Mouse (Mus musculus): ENCODE results near the gene Med4.

DNA sequence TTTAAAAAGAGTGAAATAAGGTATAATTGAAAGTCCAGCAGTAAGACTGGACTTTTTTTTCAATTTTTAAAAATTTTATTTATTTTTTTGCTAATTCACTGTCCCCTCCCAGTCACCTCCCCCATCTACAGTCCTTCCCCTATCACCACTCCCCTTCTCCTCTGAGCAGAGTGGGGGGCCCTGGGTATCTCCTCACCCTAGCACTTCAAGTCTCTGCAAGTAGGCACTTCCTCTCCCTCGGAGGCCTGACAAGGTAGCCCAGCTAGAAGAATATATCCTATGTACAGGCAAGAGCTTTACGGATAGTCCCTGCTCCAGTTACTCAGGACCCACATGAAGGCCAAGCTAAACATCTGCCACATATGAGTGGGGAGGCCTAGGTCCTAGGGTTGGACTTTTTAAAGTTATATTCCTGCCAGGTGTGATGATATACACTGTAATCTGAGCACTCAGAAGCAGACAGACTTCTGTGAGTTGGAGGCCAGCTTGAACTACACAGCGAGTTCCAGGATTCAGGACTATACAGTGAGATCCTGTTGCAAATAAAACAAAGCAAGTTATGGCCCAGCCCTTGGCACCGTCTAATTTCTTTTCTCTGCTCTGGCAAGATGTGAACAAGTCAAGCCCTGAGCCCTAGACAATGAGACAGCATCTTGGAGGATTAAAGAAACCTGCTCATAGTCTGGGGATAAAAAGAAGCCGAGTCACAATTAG, 26.2 kb upstream of the Med4 start:
- TF ChIP-seq POLR2A (IDR thresholded peaks at IDR 0.05; ENCODE audit: insufficient read length, low read depth) (no peak), MYOG (IDR thresholded peaks at IDR 0.05; ENCODE audit: control insufficient read depth in 1 of 3, insufficient read depth in 1 of 3, insufficient read length in 2 of 3, low read depth in 2 of 3) (no peak), MAX (IDR thresholded peaks at IDR 0.05; ENCODE audit: low read depth) (no peak)

All from myocyte (in vitro differentiated cells).